Mouse (Mus musculus) limb, embryonic 14.5 days (tissue): ENCODE data around the gene Gm20708. TPM values are rescaled to one million over a fixed set of nuclear protein-coding genes. Genes with fewer than 3 reads are reported as not detected.
"Not testable (repeated sequence)": the region's sequence is repeated elsewhere in the genome, so short reads cannot be mapped to it uniquely, and the experiment has no call there.

Experiments used
- ATAC-seq: fragments of 200-750 bp; cut with Nextera tagmentation; 2 replicates; pipeline ENCODE4 v1.8.0; 2017; ENCODE audit warnings: low read depth, moderate number of reproducible peaks, moderate TSS enrichment; ENCODE audit not compliant: low FRiP score
- DNase-seq: peaks from one replicate; pipeline ENCODE4 v3.0.0-alpha.2; 2015; ENCODE audit warnings: low spot score
- H3K27ac ChIP-seq: fragments of 300-500 bp; sonication (generic); replicated peaks from 2 replicates; pipeline ENCODE4 v1.5.1; 2014; ENCODE audit warnings: low read depth, mild to moderate bottlenecking, low read length, moderate library complexity, mixed read lengths
- H3K27me3 ChIP-seq: fragments of 300-500 bp; sonication (generic); 2 replicates; pipeline ENCODE4 v1.6.1; 2014; ENCODE audit warnings: low read length, mixed read lengths; ENCODE audit not compliant: control insufficient read depth, insufficient read depth
- H3K36me3 ChIP-seq: fragments of 300-500 bp; sonication (generic); 2 replicates; pipeline ENCODE4 v1.6.1; 2014; ENCODE audit warnings: mild to moderate bottlenecking, low read length, moderate library complexity, mixed read lengths; ENCODE audit not compliant: control insufficient read depth, insufficient read depth
- H3K4me1 ChIP-seq: fragments of 300-500 bp; sonication (generic); 2 replicates; pipeline ENCODE4 v1.6.1; 2014; ENCODE audit warnings: antibody characterized with exemption, low read length, mixed read lengths; ENCODE audit not compliant: control insufficient read depth, insufficient read depth
- H3K4me2 ChIP-seq: fragments of 300-500 bp; sonication (generic); replicated peaks from 2 replicates; pipeline ENCODE4 v1.6.1; 2014; ENCODE audit warnings: low read depth, mild to moderate bottlenecking, low read length, moderate library complexity; ENCODE audit not compliant: severe bottlenecking
- H3K4me3 ChIP-seq: fragments of 300-500 bp; sonication (generic); replicated peaks from 2 replicates; pipeline ENCODE4 v1.5.1; 2014; ENCODE audit warnings: low read length
- H3K9ac ChIP-seq: fragments of 300-500 bp; sonication (generic); 2 replicates; pipeline ENCODE4 v1.6.1; 2014; ENCODE audit warnings: mild to moderate bottlenecking, low read depth, low read length, moderate library complexity; ENCODE audit not compliant: severe bottlenecking
- H3K9me3 ChIP-seq: fragments of 300-500 bp; sonication (generic); 2 replicates; pipeline ENCODE4 v1.6.1; 2016; ENCODE audit warnings: low read length; ENCODE audit not compliant: control insufficient read depth
- POLR2A ChIP-seq: fragments of 200-500 bp; IDR thresholded peaks from 2 replicates; pipeline ENCODE4 v1.8.0; 2012; ENCODE audit warnings: inconsistent platforms, mild to moderate bottlenecking, moderate library complexity, borderline replicate concordance; ENCODE audit not compliant: insufficient read depth, insufficient read length; ENCODE audit errors: extremely low read depth
- WGBS: fragments of 180-500 bp; shearing (Covaris S2); extraction: QIAGEN DNeasy Blood & Tissue Kit; methylation state at CpG from one replicate; pipeline ENCODE4 v1.1.7; 2014; 5-methylcytosine and 5-hydroxymethylcytosine counted together
- polyA plus RNA-seq, 2 experiments: library from polyadenylated mRNA; depleted of rRNA in 1 of 2; stranded (reverse) in 1 of 2; unstranded in 1 of 2; fragments of >200 nt; fragmentation: Nextera tagmentation in 1 of 2; extraction: Ambion mirVana in 1 of 2; gene quantifications; 2 replicates each; pipeline versions ENCODE4 v1.2.1 to v1.2.3; 2012 to 2014

Gm20708 gene
- polyA plus RNA-seq, 2 experiments, result 0.62 to 0.92 TPM

- Histone ChIP-seq H3K27me3 (no peaks in the 10 kb centered on the region), H3K4me1 (no peaks in the 10 kb centered on the region), H3K9me3 (no peaks in the 10 kb centered on the region), H3K9ac (no peak overlapping the region), H3K4me2 (no peak overlapping the region), H3K27ac (no peak overlapping the region), H3K4me3 (no peak overlapping the region), H3K36me3 (no peaks in the 10 kb centered on the region)
- 97% methylated on average over 3 of the region's 3 CpGs for WGBS
- DNase-seq (no peak), ATAC-seq (no peak)
- TF ChIP-seq POLR2A, result no peak
Measured at GRCm38 (mm10) chr11:117803166-117803688, 6.2 kb upstream of the Gm20708 start.

- ATAC-seq, result no peak
- Histone ChIP-seq H3K36me3 (no peaks in the 10 kb centered on the region), H3K27ac (no peak overlapping the region), H3K27me3 (no peaks in the 10 kb centered on the region), H3K4me1 (peaks cover 13% of the 10 kb centered on the region), H3K4me2 (no peak overlapping the region), H3K9ac (no peak overlapping the region), H3K9me3 (no peaks in the 10 kb centered on the region), H3K4me3 (no peak overlapping the region)
- no peak for TF ChIP-seq POLR2A
- DNase-seq, result no peak
- WGBS, result 94% methylated on average over 6 of the region's 6 CpGs
Measured at GRCm38 (mm10) chr11:117806781-117807180, 2.7 kb upstream of the Gm20708 start.

DNA sequence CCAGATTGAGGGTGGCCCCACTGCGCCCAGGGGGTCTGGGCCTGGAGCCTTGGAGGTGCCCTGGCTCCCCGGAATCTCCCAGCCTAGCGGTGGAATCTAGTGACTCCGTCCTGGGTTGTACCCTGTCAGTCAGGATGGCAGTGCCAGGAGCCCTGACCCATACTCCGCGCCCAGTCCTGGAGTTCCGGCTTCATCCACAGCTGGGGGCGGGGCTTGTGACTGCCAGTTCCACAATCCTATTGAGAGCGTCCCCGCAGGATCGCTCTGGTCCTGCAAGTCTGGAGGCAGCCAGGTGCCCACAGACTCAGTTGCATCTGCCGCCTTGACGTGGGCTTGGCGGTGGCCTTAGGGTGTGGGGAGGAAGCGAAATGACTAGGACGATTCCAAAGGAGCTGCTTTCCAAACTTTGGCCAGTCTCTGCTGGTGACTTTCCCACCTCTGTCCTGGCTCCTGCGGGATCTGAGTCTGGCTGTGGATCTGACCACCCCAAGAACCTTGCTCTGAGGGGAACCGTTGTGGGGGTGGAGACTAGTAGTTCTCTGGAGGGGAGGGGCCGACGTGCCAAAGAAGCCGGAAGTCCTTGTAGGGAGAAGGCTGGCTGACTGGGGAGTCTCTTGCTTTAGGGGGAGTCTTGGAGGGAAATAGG is 1.1 kb downstream of the Gm20708 start:
- Histone ChIP-seq H3K9ac (peak overlapping the region; percentile 69), H3K27ac (0 out of 2 replicates have a peak overlapping the region, but pooled peaks have one; percentile 8), H3K4me1 (peaks cover 13% of the 10 kb centered on the region), H3K4me3 (peak overlapping the region; percentile 82), H3K27me3 (no peaks in the 10 kb centered on the region), H3K36me3 (peaks cover 34% of the 10 kb centered on the region), H3K9me3 (no peaks in the 10 kb centered on the region), H3K4me2 (peak overlapping the region; percentile 88)
- peak; percentile 84 for ATAC-seq
- no peak for TF ChIP-seq POLR2A
- DNase-seq, result peak; percentile 75
- 2% methylated on average over 21 of the region's 21 CpGs for WGBS

DNA sequence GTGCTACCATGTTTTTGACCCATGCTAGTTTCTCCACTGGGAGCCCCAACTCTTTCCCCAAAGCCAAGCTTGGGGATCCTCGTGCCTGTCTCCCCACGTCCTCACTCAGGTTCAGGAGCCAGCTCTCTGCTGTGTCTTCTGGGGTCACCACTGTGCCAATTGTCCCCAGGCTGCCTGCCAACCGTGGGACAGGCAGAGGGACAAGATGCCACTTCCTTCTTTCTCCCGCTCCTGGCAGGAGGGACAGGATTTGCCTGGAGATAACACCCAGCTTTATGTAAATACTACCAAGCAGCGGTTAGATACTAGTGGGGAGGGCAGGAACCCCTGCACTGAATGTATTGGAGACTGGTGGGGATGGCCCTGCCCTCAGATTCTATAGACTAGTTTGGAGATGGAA is 4.4 kb downstream of the Gm20708 start:
- DNase-seq (no peak), ATAC-seq (no peak)
- no peak overlapping the region for H3K27ac ChIP-seq
- no peak overlapping the region for H3K9ac ChIP-seq
- H3K27me3 ChIP-seq, result no peaks in the 10 kb centered on the region
- 88% methylated on average over 5 of the region's 5 CpGs for WGBS
- peaks cover 13% of the 10 kb centered on the region for H3K4me1 ChIP-seq
- H3K4me3 ChIP-seq, result no peak overlapping the region
- H3K4me2 ChIP-seq, result no peak overlapping the region
- no peaks in the 10 kb centered on the region for H3K9me3 ChIP-seq
- H3K36me3 ChIP-seq, result peaks cover 64% of the 10 kb centered on the region
- TF ChIP-seq POLR2A, result no peak

DNA sequence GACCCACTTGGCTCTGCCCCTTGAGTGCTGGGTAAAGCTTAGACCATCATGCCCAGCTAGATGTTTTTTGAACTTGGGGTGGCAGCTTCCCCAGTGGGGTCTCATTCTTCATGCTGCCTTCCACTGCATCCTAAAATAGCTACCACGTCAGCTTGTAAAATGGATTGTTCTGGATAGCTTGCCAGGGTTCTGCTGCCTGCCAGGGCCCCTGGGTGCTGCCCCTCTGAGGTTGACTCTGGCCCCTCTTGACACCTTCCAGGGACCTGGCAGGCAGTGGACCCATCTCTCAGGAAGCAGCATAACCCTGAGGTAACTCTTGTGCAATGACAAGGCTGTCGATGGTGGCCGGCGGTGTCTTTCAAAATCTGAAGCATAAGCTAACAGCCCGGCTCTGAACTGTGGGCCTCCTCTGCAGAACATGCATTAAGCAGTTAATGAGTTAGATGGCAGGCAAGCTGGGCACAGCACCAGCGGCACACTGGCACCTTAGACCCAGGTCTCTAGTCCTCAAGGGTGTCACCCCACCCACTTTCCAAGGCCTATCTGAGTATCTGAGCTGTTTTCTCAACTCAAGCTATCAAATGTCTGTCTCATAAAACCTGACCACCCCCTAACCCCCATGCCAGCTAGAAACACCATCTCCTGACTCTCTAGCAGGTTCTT is 5.4 kb downstream of the Gm20708 start:
- Histone ChIP-seq H3K27me3 (no peaks in the 10 kb centered on the region), H3K36me3 (peaks cover 71% of the 10 kb centered on the region)
- no peak for ATAC-seq

GRCm38 (mm10) chr11:117815850-117816249 is 6.4 kb downstream of the Gm20708 start:
- not testable (repeated sequence) for H3K27me3 ChIP-seq, H3K4me3 ChIP-seq, H3K9ac ChIP-seq, H3K4me2 ChIP-seq, H3K4me1 ChIP-seq, H3K9me3 ChIP-seq, H3K27ac ChIP-seq, DNase-seq, ATAC-seq
- peaks cover 78% of the 10 kb centered on the region for H3K36me3 ChIP-seq
- 76% methylated on average over 9 of the region's 9 CpGs for WGBS

More for the DNA sequence above, 5.4 kb downstream of the Gm20708 start:
- Histone ChIP-seq H3K9ac (no peak overlapping the region), H3K9me3 (no peaks in the 10 kb centered on the region), H3K4me2 (no peak overlapping the region), H3K4me1 (peaks cover 9% of the 10 kb centered on the region), H3K4me3 (no peak overlapping the region), H3K27ac (no peak overlapping the region)
- no peak for DNase-seq
- no peak for TF ChIP-seq POLR2A
- 92% methylated on average over 6 of the region's 6 CpGs for WGBS
